Comparison of ENCODE assay signal across 8 mouse cellular contexts in the genomic region with DNA sequence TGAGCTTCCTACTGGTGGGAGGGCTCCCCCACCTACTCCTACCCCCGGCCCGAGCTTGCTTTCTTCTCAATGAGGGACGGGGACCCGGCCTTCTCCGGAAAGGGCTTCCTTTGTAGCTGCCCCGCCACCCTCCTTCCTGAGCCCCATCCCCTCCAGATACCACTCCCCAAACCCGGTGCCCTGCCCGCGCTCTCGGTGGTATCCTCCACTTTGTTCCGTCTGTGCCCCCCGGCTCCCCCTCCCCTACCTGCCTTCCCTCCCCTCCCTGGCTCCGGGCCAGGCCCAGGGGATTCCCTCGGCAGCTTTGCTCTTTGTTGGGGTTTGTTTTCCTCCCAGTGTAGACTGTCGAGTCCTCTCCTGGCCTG. TPM values are rescaled to one million over a fixed set of nuclear protein-coding genes. Genes with fewer than 3 reads are reported as not detected.
DNase-seq lines count a peak whose midpoint lies in the region; ATAC-seq and TF ChIP-seq lines count a peak whose summit lies in the region.

No protein-coding gene starts in this region.

- WGBS in kidney, postnatal 0 days = 1% methylated on average over 15 of the region's 15 CpGs
- WGBS in forebrain, embryonic 15.5 days = 2% methylated on average over 15 of the region's 15 CpGs
- 2% methylated on average over 15 of the region's 15 CpGs for WGBS in liver, embryonic 14.5 days (ENCODE audit: insufficient replicate concordance)
- under 1% methylated on average over 14 of the region's 15 CpGs for WGBS in stomach, postnatal 0 days

- no peak for ATAC-seq in kidney, postnatal 0 days (replicated peaks; ENCODE audit: low FRiP score, low read depth)
- no peak; the same call in 1 of the 2 replicates for ATAC-seq in forebrain, embryonic 15.5 days (replicated peaks)
- no peak for ATAC-seq in liver, embryonic 14.5 days (ENCODE audit: insufficient read depth)
- ATAC-seq in stomach, postnatal 0 days (ENCODE audit: low FRiP score, low TSS enrichment) = peak; percentile 3; the same call in 1 of the 2 replicates
- no peak for ATAC-seq in megakaryocyte-erythroid progenitor cell, adult 5-6 weeks (replicated peaks; ENCODE audit: low FRiP score, low TSS enrichment, poor library complexity, severe bottlenecking)

- peaks cover 17% of the 10 kb centered on the region for H3K36me3 ChIP-seq in kidney, postnatal 0 days (ENCODE audit: insufficient read depth, low read length)
- peaks cover 23% of the 10 kb centered on the region for H3K36me3 ChIP-seq in forebrain, embryonic 15.5 days
- no peaks in the 10 kb centered on the region for H3K36me3 ChIP-seq in liver, embryonic 14.5 days (replicated peaks; ENCODE audit: control insufficient read depth, insufficient read depth, low read depth)
- H3K36me3 ChIP-seq in stomach, postnatal 0 days (ENCODE audit: control insufficient read depth, insufficient read depth, low read length) = peaks cover 11% of the 10 kb centered on the region

- peak overlapping the region; percentile 96 for H3K4me2 ChIP-seq in kidney, postnatal 0 days (ENCODE audit: low read length)
- H3K4me2 ChIP-seq in forebrain, embryonic 15.5 days (replicated peaks) = peak overlapping the region; percentile 78
- peak overlapping the region; percentile 65 for H3K4me2 ChIP-seq in liver, embryonic 14.5 days (ENCODE audit: low read depth)
- H3K4me2 ChIP-seq in stomach, postnatal 0 days (replicated peaks; ENCODE audit: low read depth) = peak overlapping the region; percentile 96

- H3K9ac ChIP-seq in kidney, postnatal 0 days (ENCODE audit: low read depth, low read length) = peak overlapping the region; percentile 81
- H3K9ac ChIP-seq in forebrain, embryonic 15.5 days (replicated peaks) = peak overlapping the region; percentile 93
- no peak overlapping the region for H3K9ac ChIP-seq in liver, embryonic 14.5 days (replicated peaks)
- peak overlapping the region; percentile 79 for H3K9ac ChIP-seq in stomach, postnatal 0 days (ENCODE audit: low read length)

- TF ChIP-seq EP300 in liver, embryonic 14.5 days (IDR thresholded peaks at IDR 0.05; ENCODE audit: low read depth) = no peak
- TF ChIP-seq EP300 in stomach, postnatal 0 days (optimal IDR thresholded peaks at IDR 0.05) = no peak

- 0 out of 2 replicates have a peak, but pooled peaks cover 8% of the 10 kb centered on the region for H3K27me3 ChIP-seq in kidney, postnatal 0 days (ENCODE audit: insufficient read depth, low read length)
- H3K27me3 ChIP-seq in forebrain, embryonic 15.5 days = peaks cover 10% of the 10 kb centered on the region; the same call in 1 of the 2 replicates
- peaks cover 35% of the 10 kb centered on the region for H3K27me3 ChIP-seq in liver, embryonic 14.5 days (ENCODE audit: control insufficient read depth, insufficient read depth, low read length)
- no peaks in the 10 kb centered on the region; the same call in 1 of the 2 replicates for H3K27me3 ChIP-seq in stomach, postnatal 0 days (ENCODE audit: control insufficient read depth, insufficient read depth, low read length)

- peaks cover 24% of the 10 kb centered on the region for H3K4me1 ChIP-seq in kidney, postnatal 0 days (replicated peaks; ENCODE audit: insufficient read depth, low read length)
- H3K4me1 ChIP-seq in forebrain, embryonic 15.5 days = peaks cover 49% of the 10 kb centered on the region
- 0 out of 4 replicates have a peak, but pooled peaks cover 0 to 2% of the 10 kb centered on the region in 2 experiments for H3K4me1 ChIP-seq in liver, embryonic 14.5 days (replicated peaks; ENCODE audit: control insufficient read depth in 2 of 2, insufficient read depth in 2 of 2, low read length in 1 of 2)
- peaks cover 8% of the 10 kb centered on the region; the same call in 1 of the 2 replicates for H3K4me1 ChIP-seq in stomach, postnatal 0 days (replicated peaks; ENCODE audit: control insufficient read depth, insufficient read depth)

- DNase-seq in kidney, postnatal 0 days (ENCODE audit: low spot score) = peak; percentile 42
- DNase-seq in kidney, postnatal 25 days = no peak
- peak; percentile 47 for DNase-seq in T-cell, adult 2 months (ENCODE audit: low spot score)
- no peak for DNase-seq in liver, embryonic 14.5 days (ENCODE audit: low read depth in 3 of 3, low spot score in 3 of 3)
- DNase-seq in stomach, postnatal 0 days (ENCODE audit: low spot score) = no peak
- DNase-seq in adrenal gland, adult 2 months = no peak

- peak overlapping the region; percentile 82 for H3K4me3 ChIP-seq in kidney, postnatal 0 days (replicated peaks; ENCODE audit: low read depth, low read length)
- H3K4me3 ChIP-seq in forebrain, embryonic 15.5 days = peak overlapping the region; percentile 84
- H3K4me3 ChIP-seq in liver, embryonic 14.5 days (ENCODE audit: insufficient read depth in 1 of 2, low read depth in 2 of 2, low read length in 2 of 2) = peak overlapping the region; percentile 56 to 62
- peak overlapping the region; percentile 83 for H3K4me3 ChIP-seq in stomach, postnatal 0 days (ENCODE audit: low read depth, low read length)

- peak overlapping the region; percentile 78 for H3K27ac ChIP-seq in kidney, postnatal 0 days
- peak overlapping the region; percentile 86 for H3K27ac ChIP-seq in forebrain, embryonic 15.5 days (replicated peaks)
- H3K27ac ChIP-seq in liver, embryonic 14.5 days = no peak overlapping the region
- H3K27ac ChIP-seq in stomach, postnatal 0 days (replicated peaks) = peak overlapping the region; percentile 74; the same call in 1 of the 2 replicates

- H3K9me3 ChIP-seq in kidney, postnatal 0 days (replicated peaks; ENCODE audit: low read length) = no peaks in the 10 kb centered on the region
- no peaks in the 10 kb centered on the region for H3K9me3 ChIP-seq in forebrain, embryonic 15.5 days
- no peaks in the 10 kb centered on the region for H3K9me3 ChIP-seq in liver, embryonic 14.5 days (ENCODE audit: control insufficient read depth, low read length)
- no peaks in the 10 kb centered on the region for H3K9me3 ChIP-seq in stomach, postnatal 0 days (ENCODE audit: control insufficient read depth, low read length)

- no peak for TF ChIP-seq CTCF in kidney, postnatal 0 days (IDR thresholded peaks at IDR 0.05; ENCODE audit: low read depth)
- TF ChIP-seq CTCF in liver, embryonic 14.5 days (IDR thresholded peaks at IDR 0.05; ENCODE audit: low read depth) = no peak
- no peak for TF ChIP-seq CTCF in stomach, postnatal 0 days (IDR thresholded peaks at IDR 0.05; ENCODE audit: low read depth)

RNA-seq across cellular contexts. Expression of a gene that starts 0.8 kb away (rescaled TPM):
- polyA plus RNA-seq in kidney, postnatal 0 days (2015; fragmentation: Nextera tagmentation; extraction: Ambion mirVana) = 16.7 and 18.4 TPM in 2 replicates
- 30.4 and 31.8 TPM in 2 replicates for polyA plus RNA-seq in forebrain, embryonic 15.5 days (2015; fragmentation: Nextera tagmentation; extraction: Ambion mirVana)
- polyA plus RNA-seq in liver, embryonic 14.5 days (2012; rRNA removed) = 1.4 and 1.7 TPM in 2 replicates
- 1.8 and 2.4 TPM in 2 replicates for polyA plus RNA-seq in liver, embryonic 14.5 days (2014; fragmentation: Nextera tagmentation; extraction: Ambion mirVana)
- 5.1 and 5.3 TPM in 2 replicates for polyA plus RNA-seq in stomach, postnatal 0 days (2015; fragmentation: Nextera tagmentation; extraction: Ambion mirVana)
- 9.7 and 10.4 TPM in 2 replicates for total RNA-seq in megakaryocyte-erythroid progenitor cell, adult 5-6 weeks (2014; fragmentation: Nextera tagmentation)
- total RNA-seq in megakaryocyte-erythroid progenitor cell, adult 5-6 weeks (2017) = 6.2 and 6.4 TPM in 2 replicates
- total RNA-seq in adrenal gland, adult 2 months (2021) = 1 to 10 TPM; 5.1 to 5.3 TPM
- 2.7 and 2.9 TPM in 2 replicates for polyA plus RNA-seq in adrenal gland, adult 2 months (2012; rRNA removed)

RNA-seq across cellular contexts. Expression of a gene that starts 17.2 kb away (rescaled TPM):
- 6.1 and 7.7 TPM in 2 replicates for polyA plus RNA-seq in kidney, postnatal 0 days (2015; fragmentation: Nextera tagmentation; extraction: Ambion mirVana)
- polyA plus RNA-seq in forebrain, embryonic 15.5 days (2015; fragmentation: Nextera tagmentation; extraction: Ambion mirVana) = 13.8 and 14.1 TPM in 2 replicates
- polyA plus RNA-seq in liver, embryonic 14.5 days (2012; rRNA removed) = 0.64 and 0.95 TPM in 2 replicates
- polyA plus RNA-seq in liver, embryonic 14.5 days (2014; fragmentation: Nextera tagmentation; extraction: Ambion mirVana) = 1.6 and 2.1 TPM in 2 replicates
- polyA plus RNA-seq in stomach, postnatal 0 days (2015; fragmentation: Nextera tagmentation; extraction: Ambion mirVana) = 4.6 and 5.1 TPM in 2 replicates
- total RNA-seq in megakaryocyte-erythroid progenitor cell, adult 5-6 weeks (2014; fragmentation: Nextera tagmentation) = 1.3 and 2.2 TPM in 2 replicates
- 0.70 and 1.2 TPM in 2 replicates for total RNA-seq in megakaryocyte-erythroid progenitor cell, adult 5-6 weeks (2017)
- total RNA-seq in adrenal gland, adult 2 months (2021) = 10 to 100 TPM; 16.3 to 22.9 TPM
- polyA plus RNA-seq in adrenal gland, adult 2 months (2012; rRNA removed) = 11.3 and 12.2 TPM in 2 replicates

RNA-seq across cellular contexts. Expression of a gene that starts 35.6 kb away (rescaled TPM):
- not detected in 2 replicates for polyA plus RNA-seq in kidney, postnatal 0 days (2015; fragmentation: Nextera tagmentation; extraction: Ambion mirVana)
- polyA plus RNA-seq in forebrain, embryonic 15.5 days (2015; fragmentation: Nextera tagmentation; extraction: Ambion mirVana) = not detected in 2 replicates
- not detected in 2 replicates for polyA plus RNA-seq in liver, embryonic 14.5 days (2012; rRNA removed)
- polyA plus RNA-seq in liver, embryonic 14.5 days (2014; fragmentation: Nextera tagmentation; extraction: Ambion mirVana) = not detected in 2 replicates
- not detected in 2 replicates for polyA plus RNA-seq in stomach, postnatal 0 days (2015; fragmentation: Nextera tagmentation; extraction: Ambion mirVana)
- not detected in 2 replicates for total RNA-seq in megakaryocyte-erythroid progenitor cell, adult 5-6 weeks (2014; fragmentation: Nextera tagmentation)
- not detected in 2 replicates for total RNA-seq in megakaryocyte-erythroid progenitor cell, adult 5-6 weeks (2017)
- total RNA-seq in adrenal gland, adult 2 months (2021) = not detected
- not detected in 2 replicates for polyA plus RNA-seq in adrenal gland, adult 2 months (2012; rRNA removed)

Comparison
In these comparisons a context has a peak if more than half of its experiments do, and no peak if none do; other contexts are left out.
1. DNase-seq: peak in kidney, postnatal 0 days (single experiment) and T-cell, adult 2 months (single experiment); none in kidney, postnatal 25 days (0 of 2), liver, embryonic 14.5 days (0 of 3), stomach, postnatal 0 days (single experiment) and adrenal gland, adult 2 months (single experiment).
2. Peak in every context shown above with its lines, with median percentiles within 50 percentile points of each other: H3K4me2 ChIP-seq and H3K4me3 ChIP-seq.